Mouse (Mus musculus) heart, embryonic 10.5 days (tissue): ENCODE measurements around the gene Hoxa2. TPM values are rescaled to one million over a fixed set of nuclear protein-coding genes. Genes with fewer than 3 reads are reported as not detected.

Experiments used
- DNase-seq: peaks from one replicate; pipeline ENCODE4 v3.0.0-alpha.2; 2017; ENCODE audit warnings: low spot score
- H3K27ac ChIP-seq: fragments of 300-500 bp; sonication (generic); 2 replicates; pipeline ENCODE4 v1.5.1; 2016; ENCODE audit warnings: mild to moderate bottlenecking
- H3K27me3 ChIP-seq: fragments of 300-500 bp; sonication (generic); 2 replicates; pipeline ENCODE4 v1.6.1; 2016; ENCODE audit warnings: mild to moderate bottlenecking; ENCODE audit not compliant: poor library complexity, insufficient read depth, severe bottlenecking
- H3K36me3 ChIP-seq: fragments of 300-500 bp; sonication (generic); 2 replicates; pipeline ENCODE4 v1.6.1; 2016; ENCODE audit warnings: mild to moderate bottlenecking, moderate library complexity
- H3K4me1 ChIP-seq: fragments of 300-500 bp; sonication (generic); 2 replicates; pipeline ENCODE4 v1.6.1; 2016; ENCODE audit warnings: mild to moderate bottlenecking
- H3K4me3 ChIP-seq: fragments of 300-500 bp; sonication (generic); 2 replicates; pipeline ENCODE4 v1.5.1; 2016; ENCODE audit warnings: mild to moderate bottlenecking, moderate library complexity
- H3K9me3 ChIP-seq: fragments of 300-500 bp; sonication (generic); 2 replicates; pipeline ENCODE4 v1.6.1; 2016; ENCODE audit warnings: mild to moderate bottlenecking, moderate library complexity
- WGBS: fragments of 180-500 bp; shearing (Covaris S2); methylation state at CpG from one replicate; pipeline ENCODE4 v1.1.7; 2016; 5-methylcytosine and 5-hydroxymethylcytosine counted together
- polyA plus RNA-seq: library from polyadenylated mRNA; unstranded; fragments of >200 nt; fragmentation: Nextera tagmentation; extraction: Ambion mirVana; gene quantifications from 2 replicates; pipeline ENCODE4 v1.2.1, GENCODE M21; 2016

Gene Hoxa2
- polyA plus RNA-seq, 1 experiment from 2014 or later = 10.3 TPM

DNA sequence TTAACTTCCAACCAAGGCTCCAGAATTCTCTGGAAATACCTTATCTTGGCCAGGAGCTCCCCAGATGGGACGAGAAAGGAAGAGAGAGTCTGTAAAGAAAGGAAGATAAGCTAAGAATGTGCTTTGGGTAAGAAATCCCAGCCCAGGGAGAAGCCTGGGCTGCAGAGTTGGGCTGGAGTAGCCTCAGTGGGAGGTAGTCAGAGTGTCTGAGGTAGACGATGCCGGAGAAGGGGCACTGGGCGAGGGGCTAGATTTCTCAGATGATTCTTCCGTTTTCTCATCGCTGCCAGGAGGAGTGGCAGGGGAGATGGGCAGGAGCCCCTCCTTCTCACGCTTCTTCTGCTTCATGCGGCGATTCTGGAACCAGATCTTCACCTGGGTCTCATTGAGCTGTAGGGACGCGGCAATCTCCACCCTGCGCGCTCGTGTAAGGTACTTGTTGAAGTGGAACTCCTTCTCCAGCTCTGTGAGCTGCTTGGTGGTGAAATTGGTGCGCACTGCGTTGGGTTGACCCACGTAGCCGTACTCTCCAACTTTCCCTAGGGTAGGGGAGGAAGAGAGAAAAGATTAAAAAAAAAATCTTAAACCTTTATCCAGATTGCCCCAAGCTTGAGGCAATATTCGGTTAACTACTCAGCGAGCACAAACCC is 8.0 kb downstream of the Hoxa2 start:
- Histone ChIP-seq H3K4me1 (peaks cover 42% of the 10 kb centered on the region), H3K9me3 (no peaks in the 10 kb centered on the region), H3K36me3 (no peaks in the 10 kb centered on the region), H3K27me3 (peaks cover 100% of the 10 kb centered on the region), H3K4me3 (peak overlapping the region; percentile 89), H3K27ac (no peak overlapping the region)
- WGBS = 1% methylated on average over 20 of the region's 20 CpGs
- no peak for DNase-seq

DNA sequence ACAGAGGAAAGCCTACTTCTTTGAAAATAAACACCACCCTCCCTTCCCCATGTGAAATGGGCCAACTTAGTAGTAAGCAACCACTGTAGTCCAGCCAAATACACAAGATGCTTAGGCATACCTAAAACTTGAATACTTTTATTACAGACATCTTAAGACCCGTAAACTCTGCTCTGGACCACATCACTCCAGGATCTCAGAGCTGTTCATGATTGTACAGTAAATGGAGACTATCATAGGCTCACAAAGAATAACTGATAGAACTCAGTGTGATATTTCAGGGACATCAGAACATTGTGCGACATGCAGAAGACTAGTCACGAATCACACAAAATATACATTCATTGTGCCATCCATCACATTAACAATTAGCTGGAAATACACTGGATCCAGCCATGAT is 9.2 kb downstream of the Hoxa2 start:
- Histone ChIP-seq H3K27me3 (peaks cover 100% of the 10 kb centered on the region), H3K36me3 (no peaks in the 10 kb centered on the region), H3K4me1 (peaks cover 42% of the 10 kb centered on the region), H3K9me3 (no peaks in the 10 kb centered on the region), H3K4me3 (no peak overlapping the region), H3K27ac (no peak overlapping the region)
- DNase-seq = no peak
- 57% methylated on average over 3 of the region's 3 CpGs for WGBS

DNA sequence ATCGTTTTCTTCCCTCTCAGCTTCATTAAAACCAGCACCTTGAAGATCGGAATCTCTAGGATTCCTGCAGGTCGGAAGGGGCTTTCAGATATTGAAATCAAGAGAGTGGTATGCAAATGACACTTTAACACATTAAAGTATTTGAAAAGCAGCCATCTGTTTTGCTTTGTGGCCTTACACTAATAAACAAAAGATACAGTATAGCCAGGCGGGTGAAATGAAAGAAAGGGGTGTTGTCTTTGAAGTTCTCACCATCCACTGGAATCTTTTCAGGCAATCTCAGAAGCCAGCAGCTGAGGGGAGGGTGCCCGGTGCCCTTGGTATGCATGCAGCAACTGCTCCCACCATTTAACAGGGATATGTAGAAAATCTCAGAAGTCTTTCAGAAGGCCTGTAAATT is 10.6 kb downstream of the Hoxa2 start:
- Histone ChIP-seq H3K4me3 (no peak overlapping the region), H3K9me3 (no peaks in the 10 kb centered on the region), H3K36me3 (no peaks in the 10 kb centered on the region), H3K27ac (no peak overlapping the region), H3K4me1 (peaks cover 31% of the 10 kb centered on the region), H3K27me3 (peaks cover 100% of the 10 kb centered on the region)
- 17% methylated on average over 5 of the region's 5 CpGs for WGBS
- DNase-seq = peak; percentile 59

DNA sequence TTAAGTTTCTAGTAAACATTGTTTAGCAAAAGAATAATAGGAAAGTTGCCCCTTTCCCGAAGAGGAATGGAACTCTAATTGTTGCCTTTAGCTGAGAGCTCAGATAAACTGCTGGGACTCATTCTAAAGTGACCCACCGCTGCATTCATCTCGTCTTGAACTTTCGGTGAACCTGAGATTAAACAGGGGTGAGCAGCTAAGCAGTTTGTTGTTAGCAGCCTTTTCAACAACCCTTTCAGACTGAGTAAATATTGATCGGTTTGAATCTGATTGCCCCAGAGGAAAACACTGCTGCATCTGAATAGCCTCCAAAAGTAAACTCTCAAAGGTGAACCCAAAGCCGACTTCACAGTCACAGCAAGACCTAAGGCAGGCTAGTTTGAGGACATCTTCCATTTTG is 11.4 kb downstream of the Hoxa2 start:
- peaks cover 23% of the 10 kb centered on the region for H3K4me1 ChIP-seq
- peaks cover 92% of the 10 kb centered on the region for H3K27me3 ChIP-seq
- H3K27ac ChIP-seq = no peak overlapping the region
- 2% methylated on average over 6 of the region's 6 CpGs for WGBS
- H3K4me3 ChIP-seq = no peak overlapping the region
- no peaks in the 10 kb centered on the region for H3K9me3 ChIP-seq
- H3K36me3 ChIP-seq = no peaks in the 10 kb centered on the region
- DNase-seq = no peak

DNA sequence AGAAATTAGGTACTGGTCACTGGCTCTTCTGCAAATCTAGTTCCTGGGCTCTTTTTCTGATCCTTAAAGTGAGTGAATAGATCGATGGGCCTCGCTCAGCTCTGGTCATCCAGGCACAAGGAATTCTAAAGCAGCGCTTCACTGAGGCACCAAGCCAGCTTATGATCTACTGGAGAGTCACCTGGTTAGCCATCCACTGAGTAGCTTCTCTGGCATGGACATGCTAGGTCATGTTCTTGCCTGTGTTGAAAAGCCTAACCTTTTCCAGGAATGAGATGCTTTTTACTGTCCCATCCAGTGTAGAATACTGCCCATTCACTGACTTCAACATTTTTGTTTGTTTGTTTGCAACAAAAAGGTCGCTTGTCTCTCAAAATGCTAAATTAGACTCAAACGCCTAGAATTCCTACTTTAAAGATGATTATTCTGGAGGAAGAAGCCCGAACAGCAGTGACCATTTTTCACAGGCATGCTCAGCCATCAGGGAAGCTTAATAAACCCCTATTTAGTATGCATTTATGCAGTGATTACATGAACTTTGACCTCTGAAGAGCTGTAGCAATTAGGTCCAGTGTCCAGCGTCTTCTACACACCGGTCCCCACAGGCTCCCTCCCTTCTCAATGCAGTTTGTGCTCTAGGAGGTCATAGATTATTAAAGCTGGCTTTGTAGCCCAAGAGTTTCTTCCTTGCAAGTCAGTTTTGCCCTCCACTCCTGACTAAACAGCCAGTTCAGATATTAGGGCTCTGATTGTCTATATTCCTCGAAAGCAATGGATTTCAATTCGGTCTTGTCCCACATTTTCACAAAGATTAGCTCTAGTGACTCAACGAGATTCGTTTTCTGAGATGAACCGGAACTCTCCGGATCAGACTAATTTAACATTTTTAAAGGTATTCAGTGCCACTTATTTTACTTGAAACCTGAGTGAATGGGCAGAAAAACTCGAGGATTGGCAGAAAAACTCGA is 12.1 kb downstream of the Hoxa2 start:
- Histone ChIP-seq H3K4me3 (no peak overlapping the region), H3K27me3 (peaks cover 92% of the 10 kb centered on the region), H3K9me3 (no peaks in the 10 kb centered on the region), H3K36me3 (no peaks in the 10 kb centered on the region), H3K27ac (no peak overlapping the region), H3K4me1 (peaks cover 16% of the 10 kb centered on the region)
- 8% methylated on average over 16 of the region's 16 CpGs for WGBS
- no peak for DNase-seq

DNA sequence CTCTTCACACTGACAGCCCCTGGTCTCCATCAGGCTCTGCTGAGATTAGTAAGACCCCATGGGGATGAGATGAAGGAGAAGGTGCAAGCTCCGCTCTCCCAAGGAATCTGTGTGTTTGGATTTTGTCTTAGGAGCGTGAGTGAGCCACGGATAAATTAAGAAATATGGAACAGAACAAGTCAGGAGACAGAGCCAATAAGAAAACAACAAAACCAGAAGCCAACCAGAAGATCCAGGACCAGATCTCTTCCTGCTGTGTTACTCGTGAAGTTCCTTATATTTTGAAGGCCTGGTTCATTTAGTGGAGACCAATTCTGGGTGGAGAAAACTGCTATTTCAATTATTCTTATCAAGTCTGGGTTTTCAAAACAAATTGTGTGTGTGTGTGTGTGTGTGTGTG is 13.1 kb downstream of the Hoxa2 start:
- Histone ChIP-seq H3K9me3 (no peaks in the 10 kb centered on the region), H3K4me1 (peaks cover 8% of the 10 kb centered on the region), H3K4me3 (no peak overlapping the region), H3K27ac (no peak overlapping the region), H3K36me3 (no peaks in the 10 kb centered on the region), H3K27me3 (peaks cover 92% of the 10 kb centered on the region)
- no peak for DNase-seq
- 10% methylated on average over 4 of the region's 4 CpGs for WGBS

DNA sequence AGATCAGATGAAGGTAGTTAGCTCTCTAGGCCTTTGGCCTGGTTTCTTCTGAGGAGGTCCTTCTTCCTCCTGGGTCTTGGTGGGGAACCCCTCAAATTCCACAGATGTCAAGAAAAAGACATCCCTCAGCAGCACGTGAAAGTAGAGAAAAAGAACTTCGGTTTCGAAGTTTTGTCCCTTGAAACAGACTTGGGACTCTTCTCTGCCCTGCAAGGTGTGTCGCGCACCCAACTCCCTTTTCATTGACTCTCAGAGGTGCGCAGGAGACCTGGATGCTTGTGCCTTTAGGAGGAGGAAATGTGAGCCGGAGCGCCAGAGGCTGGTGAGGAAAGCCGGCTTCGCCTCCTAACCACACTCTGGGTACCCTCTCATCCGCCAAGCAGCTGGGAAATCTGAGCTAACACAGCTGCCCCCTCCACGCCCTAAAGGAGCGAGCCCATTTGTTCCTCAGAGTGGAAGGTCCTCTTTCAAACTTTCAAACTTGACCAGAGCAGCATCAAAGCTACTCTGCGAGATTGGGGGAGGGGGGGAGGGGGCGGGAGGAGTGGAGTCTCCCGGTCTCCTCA is 14.1 kb downstream of the Hoxa2 start:
- no peak for DNase-seq
- H3K4me3 ChIP-seq = no peak overlapping the region
- 4% methylated on average over 16 of the region's 16 CpGs for WGBS
- H3K27ac ChIP-seq = no peak overlapping the region
- no peaks in the 10 kb centered on the region for H3K9me3 ChIP-seq
- peaks cover 5% of the 10 kb centered on the region; the same call in 1 of the 2 replicates for H3K4me1 ChIP-seq
- H3K36me3 ChIP-seq = no peaks in the 10 kb centered on the region
- peaks cover 91% of the 10 kb centered on the region for H3K27me3 ChIP-seq

DNA sequence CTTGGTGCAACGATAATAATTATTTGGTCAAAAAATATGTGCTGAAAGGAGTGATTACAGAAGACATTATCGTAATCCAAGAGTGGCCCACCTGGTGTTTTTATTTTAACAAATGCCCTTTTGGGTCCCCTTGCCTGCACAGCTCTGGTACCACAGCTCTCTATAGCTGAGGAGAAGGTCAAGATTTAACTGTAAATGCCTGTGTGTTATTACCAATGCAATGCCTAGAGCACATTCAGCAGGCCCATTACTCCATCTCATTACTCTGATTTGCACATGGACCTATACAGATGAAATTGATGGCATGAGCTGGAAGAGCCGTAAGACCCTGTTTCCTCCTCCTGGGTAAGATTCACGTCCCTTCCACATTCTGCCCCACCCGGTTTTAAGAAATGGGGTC is 25.5 kb downstream of the Hoxa2 start:
- Histone ChIP-seq H3K36me3 (no peaks in the 10 kb centered on the region), H3K4me3 (no peak overlapping the region), H3K9me3 (no peaks in the 10 kb centered on the region), H3K27ac (no peak overlapping the region), H3K4me1 (0 out of 2 replicates have a peak, but pooled peaks cover 4% of the 10 kb centered on the region), H3K27me3 (peaks cover 6% of the 10 kb centered on the region; the same call in 1 of the 2 replicates)
- WGBS = 82% methylated on average over 5 of the region's 5 CpGs
- no peak for DNase-seq

DNA sequence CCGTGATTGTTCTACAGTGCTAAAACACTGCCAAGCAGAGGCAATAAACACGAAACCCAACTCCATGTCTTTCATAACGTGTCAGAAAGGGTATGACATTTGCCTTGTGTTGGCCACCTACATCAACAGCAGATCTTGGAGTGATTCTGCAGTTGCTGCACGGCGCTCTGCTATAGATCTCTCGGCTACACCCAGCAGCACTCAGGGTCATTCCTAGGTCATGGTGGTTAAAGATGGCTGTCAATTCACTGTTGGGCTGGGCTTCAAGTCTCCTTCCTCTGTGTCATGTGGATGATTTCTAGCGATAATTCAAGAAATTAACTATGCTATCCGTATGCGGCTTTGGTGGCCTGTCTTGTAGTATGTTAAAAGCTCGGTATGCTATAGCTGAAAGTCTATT is 26.1 kb downstream of the Hoxa2 start:
- H3K4me3 ChIP-seq = no peak overlapping the region
- peaks cover 6% of the 10 kb centered on the region; the same call in 1 of the 2 replicates for H3K27me3 ChIP-seq
- 0 out of 2 replicates have a peak, but pooled peaks cover 4% of the 10 kb centered on the region for H3K4me1 ChIP-seq
- H3K27ac ChIP-seq = no peak overlapping the region
- DNase-seq = no peak
- H3K9me3 ChIP-seq = no peaks in the 10 kb centered on the region
- WGBS = 69% methylated on average over 10 of the region's 10 CpGs
- H3K36me3 ChIP-seq = no peaks in the 10 kb centered on the region

DNA sequence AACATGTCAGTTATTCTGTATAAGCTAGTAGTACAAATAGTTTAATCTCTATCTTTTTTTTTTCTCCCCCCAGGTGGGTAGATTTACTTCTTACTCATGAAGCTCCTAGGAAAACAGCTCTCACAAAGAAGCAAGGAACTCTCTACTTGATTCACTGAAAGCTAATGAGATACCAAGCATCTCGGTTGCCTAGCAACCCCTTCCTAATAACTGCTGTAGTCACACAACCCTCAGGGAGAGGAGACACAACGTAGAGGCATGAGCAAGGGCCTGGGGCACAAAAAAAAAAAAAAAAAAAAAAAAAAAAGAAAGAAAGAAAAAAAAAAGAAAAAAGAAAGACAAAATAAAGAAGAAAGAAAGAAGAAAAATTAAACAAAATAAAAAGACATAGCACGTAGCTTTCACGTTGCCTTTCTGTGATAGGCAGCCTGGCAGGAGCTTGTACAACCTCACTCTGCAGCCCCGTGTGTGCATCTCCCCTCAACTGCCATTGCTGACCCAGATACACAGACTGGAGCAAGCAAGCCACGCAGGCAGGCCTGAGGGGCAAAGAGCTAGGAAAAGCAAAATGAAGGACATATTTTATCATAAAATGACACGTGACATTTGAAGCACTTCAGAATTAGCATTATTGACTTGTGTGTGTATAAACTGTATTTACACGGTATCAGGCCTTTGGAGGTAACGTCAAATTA is 26.6 kb downstream of the Hoxa2 start:
- Histone ChIP-seq H3K4me1 (0 out of 2 replicates have a peak, but pooled peaks cover 4% of the 10 kb centered on the region), H3K9me3 (no peaks in the 10 kb centered on the region), H3K27ac (no peak overlapping the region), H3K27me3 (peaks cover 6% of the 10 kb centered on the region; the same call in 1 of the 2 replicates), H3K4me3 (no peak overlapping the region), H3K36me3 (no peaks in the 10 kb centered on the region)
- DNase-seq = no peak
- 71% methylated on average over 9 of the region's 9 CpGs for WGBS

DNA sequence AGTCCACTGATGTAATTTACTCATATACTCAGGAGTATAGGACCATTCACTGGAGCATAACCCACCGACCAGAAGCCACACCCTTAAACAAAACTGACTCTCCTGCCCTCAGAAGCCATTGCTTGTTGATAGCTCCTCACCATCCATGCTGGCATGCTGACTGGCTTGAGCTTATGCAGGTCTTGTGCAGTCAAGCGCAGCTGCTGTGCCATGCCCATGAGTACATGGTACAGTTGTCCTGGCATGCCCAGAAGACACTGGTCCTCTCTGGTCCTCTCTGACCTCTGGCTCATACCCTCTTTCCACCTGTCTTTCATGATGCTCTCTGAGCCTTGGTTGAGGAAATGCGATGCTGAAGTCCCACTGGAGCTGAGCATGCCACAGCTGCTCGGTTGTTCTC is 41.0 kb downstream of the Hoxa2 start:
- H3K27me3 ChIP-seq = peaks cover 42% of the 10 kb centered on the region
- no peaks in the 10 kb centered on the region for H3K4me1 ChIP-seq
- H3K36me3 ChIP-seq = no peaks in the 10 kb centered on the region
- WGBS = 75% methylated on average over 4 of the region's 4 CpGs
- no peak overlapping the region for H3K27ac ChIP-seq
- H3K9me3 ChIP-seq = peaks cover 5% of the 10 kb centered on the region; the same call in 1 of the 2 replicates
- DNase-seq = no peak
- no peak overlapping the region for H3K4me3 ChIP-seq

DNA sequence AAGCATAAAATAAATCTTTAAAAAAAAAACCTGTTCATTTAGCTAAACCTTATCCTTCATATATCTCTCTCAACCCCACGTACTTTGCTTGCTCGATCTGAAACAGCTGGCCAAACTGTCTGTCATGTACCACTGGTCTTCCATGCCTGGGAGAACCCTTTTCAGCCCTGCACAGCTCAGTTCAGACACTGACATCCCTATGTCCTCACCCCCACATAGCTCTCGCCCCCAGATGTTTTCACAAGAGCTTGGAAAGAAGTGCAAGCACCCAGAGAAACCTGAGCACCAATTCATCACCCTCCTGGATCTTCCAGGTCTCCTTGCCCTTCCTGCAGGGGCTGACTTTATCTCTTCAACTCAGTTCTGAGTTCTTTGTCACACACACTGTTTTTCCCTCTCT is 43.5 kb downstream of the Hoxa2 start:
- H3K36me3 ChIP-seq = no peaks in the 10 kb centered on the region
- H3K4me3 ChIP-seq = no peak overlapping the region
- no peak for DNase-seq
- peaks cover 63% of the 10 kb centered on the region for H3K27me3 ChIP-seq
- H3K4me1 ChIP-seq = peaks cover 4% of the 10 kb centered on the region; the same call in 1 of the 2 replicates
- no peak overlapping the region for H3K27ac ChIP-seq
- 56% methylated on average over 3 of the region's 3 CpGs for WGBS
- H3K9me3 ChIP-seq = no peaks in the 10 kb centered on the region
